Mouse (Mus musculus): ENCODE data around the gene Bche.

The Bche gene

DNA sequence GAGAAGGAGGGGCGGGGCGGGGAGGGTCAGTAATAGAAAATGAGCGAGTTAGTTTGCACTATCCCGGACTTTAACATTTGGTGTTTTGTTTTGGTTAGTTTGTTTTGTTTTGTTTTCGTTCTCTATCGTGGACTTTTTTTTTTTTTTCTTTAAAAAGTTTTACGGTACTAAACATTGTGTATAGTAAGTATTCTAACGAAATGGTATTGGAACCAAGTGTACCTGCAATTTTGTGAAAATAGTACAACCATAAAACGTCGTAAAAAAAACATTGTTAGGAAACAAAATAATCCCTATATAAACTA lies at the start of gene Bche:
Gene Bche (minus strand): TSS at position 6 of the 305 bp plus-strand sequence.
- no peak for DNase-seq (ENCODE audit: low spot score in 2 of 2)

DNA sequence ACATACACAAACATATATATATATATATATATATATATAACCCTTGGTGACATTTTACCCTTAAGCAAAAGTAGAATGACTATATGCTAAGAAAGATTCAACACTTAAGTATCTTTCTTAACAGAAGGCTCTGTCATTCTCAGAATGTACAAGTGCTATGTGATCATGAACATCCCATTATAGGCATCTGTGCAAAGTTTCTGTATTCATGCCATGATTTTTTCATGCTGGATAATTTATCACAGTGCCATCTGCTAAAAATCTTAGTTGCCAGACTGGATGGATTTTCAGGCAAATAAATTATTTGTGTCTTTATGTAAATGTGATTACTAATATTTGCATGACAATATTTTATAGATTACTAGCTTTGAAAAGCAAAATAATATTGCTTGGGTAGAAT lies 33.8 kb upstream of the Bche start:
- DNase-seq (ENCODE audit: low spot score in 2 of 2): no peak

DNA sequence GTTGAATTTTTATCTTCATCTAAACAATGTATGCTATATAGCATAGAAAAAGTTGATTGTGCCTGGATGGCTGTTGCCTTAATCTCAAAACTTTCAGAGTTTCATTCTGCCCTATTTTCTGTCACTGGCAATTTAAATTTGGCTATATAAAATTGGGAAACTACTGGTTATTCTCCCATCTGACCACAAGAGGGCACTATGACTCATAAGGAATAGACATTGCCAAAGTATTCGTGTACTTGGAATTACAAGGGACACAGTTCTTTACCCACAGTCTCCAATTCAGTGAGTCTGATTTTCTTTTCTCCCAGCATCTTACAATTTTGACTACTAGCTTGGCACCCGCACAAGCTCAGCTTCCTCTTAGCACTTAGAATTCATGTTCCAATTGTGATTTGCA lies 23.5 kb upstream of the Bche start:
- no peak for DNase-seq (ENCODE audit: low spot score in 2 of 2)

DNA sequence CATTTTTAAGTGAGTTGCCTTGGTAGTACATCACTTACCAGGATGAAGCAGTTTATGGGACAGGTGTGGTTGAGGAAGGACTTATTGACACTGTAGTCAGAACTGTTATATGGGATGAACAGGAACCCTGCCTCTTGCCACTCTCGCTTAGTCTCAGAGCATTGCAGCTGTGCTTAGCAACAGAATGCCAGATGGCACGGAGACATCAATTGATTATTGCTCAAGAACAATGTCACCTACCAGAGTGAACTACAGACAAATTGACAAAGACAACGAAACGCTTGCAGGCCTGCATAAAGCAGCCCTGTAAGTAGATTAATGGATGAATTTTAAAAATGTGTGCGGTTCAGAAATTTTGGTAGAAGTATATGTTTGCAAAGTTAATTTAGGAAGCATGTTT lies 21.3 kb upstream of the Bche start:
- DNase-seq (ENCODE audit: low spot score in 2 of 2): no peak

DNA sequence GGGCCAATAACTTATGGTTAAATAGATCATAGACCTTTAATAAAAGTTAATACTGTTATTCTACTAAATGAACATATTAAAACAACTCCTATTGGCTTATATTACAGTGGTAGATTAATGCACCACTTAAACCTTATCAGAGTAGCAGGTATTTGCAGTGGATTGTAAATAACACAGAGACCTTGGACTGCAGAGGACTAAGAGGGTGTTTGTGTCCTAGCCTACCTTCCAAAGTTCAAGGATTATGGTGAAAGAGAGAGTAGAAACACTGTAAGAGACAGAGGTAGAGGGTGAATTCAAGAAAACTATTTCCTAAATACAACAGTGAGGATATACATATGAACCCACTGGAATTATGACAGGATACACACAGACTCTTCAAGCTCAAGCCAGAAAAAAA lies 17.5 kb upstream of the Bche start:
- no peak for DNase-seq (ENCODE audit: low spot score in 2 of 2)

DNA sequence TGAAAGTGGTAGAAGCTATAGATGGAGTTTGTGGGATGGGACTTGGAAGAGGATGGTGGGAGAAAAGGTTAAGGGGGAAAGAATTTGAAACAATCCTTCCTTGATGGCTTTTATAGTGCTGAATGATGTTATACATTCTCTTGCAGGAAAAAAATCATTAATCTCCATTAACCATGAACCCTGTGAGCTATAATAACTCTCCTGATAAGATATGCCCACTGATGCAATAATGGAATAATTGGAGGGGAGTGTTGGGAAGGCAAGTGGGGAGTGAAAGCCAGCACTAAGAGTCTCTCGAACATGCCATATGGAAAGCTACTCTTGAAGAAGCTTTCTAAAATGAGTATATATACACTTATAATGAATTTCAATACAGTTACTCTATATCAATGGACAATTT lies 16.7 kb upstream of the Bche start:
- no peak for DNase-seq (ENCODE audit: low spot score in 2 of 2)

DNA sequence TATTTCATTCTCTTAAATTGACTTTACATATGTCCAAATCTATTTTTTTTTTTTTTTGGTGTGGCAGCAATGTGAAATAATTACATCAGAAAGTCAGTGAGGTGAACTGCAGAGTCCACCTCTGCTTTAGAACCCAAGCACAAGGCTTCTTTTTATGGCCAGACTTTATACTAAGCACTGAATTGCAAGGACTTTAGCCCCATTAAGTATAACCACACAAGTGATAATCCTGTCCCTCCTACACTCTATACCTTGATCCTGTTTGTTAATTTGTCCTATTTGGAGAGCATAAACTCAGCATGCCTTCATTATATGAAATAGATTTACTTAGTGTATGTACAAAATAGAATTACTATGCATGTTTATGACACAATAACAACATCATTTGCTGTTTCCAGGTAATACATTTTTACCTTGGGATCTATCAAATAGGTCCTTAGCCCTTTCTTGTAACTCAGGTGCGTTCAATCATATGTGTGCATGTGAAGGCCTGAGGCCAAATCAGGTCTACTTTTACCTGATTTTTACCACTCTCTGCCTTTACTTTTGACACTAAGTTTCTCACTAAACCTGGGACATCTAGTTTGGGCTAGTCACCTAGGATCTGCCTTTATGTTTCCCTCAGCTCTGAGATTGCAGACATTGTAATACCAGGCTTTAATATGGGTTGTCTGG lies 9.5 kb upstream of the Bche start:
- no peak for DNase-seq (ENCODE audit: low spot score in 2 of 2)

DNA sequence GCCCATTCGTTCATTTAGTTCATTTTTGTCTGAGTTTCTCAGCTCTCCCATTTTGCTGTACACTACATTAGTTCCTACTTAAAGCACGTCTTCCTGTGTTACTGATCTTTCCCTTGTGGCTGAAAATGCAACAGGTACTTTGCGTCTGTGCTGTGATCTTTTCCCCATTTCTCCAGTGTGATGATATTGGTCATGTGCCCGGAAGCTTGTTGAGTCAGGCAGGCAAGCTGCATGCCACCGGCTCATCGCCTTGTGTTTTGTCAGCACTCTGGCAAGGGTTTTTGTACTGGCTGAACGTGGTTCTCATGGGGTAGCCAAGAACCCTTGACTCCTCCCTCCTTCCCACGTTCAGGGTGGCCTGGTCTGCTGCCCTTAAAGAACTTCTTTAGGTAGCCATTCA lies 1.7 kb upstream of the Bche start:
- DNase-seq (ENCODE audit: low spot score in 2 of 2): peak in 1 of 2 experiments; percentile 3

DNA sequence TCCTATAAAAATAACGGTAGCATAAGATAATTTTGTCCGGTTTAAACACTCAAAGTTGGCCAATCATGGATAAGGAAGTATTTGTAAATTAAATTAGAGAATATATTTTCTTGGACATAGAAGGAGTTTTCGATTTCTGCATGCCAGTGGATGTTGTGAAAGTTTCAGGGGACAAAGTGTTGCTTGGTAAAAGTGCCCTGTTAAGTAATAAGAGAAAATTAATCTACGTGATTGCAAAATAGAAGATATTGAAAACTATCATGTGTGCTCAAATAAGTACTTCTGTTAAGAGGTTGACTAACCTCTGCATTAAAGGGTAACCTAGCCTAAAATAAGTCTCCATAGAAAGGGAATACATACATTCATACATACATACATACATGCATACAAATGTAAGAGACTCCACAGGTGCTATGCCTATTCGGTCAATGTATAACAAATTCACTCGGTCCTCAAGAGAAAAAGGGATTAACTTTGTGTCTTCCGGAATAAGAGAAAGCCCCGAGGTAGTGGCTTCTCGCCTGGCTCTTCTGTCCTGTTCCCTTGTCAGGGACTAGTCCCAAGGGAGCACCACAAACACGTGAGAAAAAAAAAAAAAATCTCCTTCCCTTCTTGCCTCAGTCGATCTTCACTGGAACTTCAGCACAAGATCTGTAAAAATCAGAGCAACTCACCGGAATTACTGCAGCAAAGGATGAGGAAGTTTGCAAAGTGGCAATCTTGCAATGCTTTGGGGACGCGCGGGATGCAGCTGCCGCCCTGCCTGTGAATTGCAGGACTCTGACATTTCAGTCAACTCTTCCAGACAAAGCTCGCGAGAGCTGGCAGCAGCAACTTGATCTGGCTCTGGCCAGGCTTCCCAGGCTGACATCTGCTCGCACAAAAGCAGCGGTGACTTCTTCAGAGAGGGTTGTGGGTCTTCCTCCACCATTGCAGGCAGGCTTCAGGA lies 480 bp downstream of the Bche start:
- DNase-seq (ENCODE audit: low spot score in 2 of 2): peak; percentile 23 to 63

DNA sequence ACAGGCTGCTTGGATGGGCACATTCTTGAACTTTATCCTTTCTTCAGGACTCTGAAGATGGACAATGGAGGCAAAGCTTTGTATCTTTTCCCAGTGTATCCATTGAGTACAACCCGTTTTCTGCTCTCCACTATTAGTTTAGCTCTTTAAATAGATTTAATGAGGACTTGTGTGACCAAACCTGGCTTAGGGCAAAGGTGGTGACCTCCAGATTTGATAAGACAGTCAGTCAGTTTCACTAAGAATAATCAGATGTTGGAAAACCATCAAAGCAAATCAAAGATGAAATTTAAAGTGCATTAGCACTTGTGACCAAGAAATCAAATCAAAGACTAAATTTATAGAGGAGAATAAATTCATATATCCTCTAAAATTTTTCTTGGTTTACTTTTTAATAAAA lies 1.7 kb downstream of the Bche start:
- no peak for DNase-seq (ENCODE audit: low spot score in 2 of 2)

DNA sequence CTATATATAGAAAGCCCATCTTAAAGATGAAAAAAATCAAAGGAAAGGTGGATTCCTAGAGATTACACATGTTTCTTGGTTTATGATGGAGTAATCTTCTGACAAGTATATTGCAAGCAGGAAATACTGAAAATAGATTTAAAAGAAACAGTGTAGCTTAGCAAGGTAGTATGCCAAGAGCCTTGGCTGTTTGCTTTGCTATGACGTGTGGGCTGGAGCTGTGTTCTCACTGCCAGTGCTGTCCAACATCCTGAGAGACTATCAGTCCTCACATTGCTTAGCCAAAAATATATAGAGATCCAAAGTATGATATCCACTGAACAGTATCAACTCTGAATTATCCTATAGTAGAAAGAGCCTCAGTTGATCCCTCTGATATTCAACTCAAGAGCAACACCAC lies 9.3 kb downstream of the Bche start:
- DNase-seq (ENCODE audit: low spot score in 2 of 2): no peak

DNA sequence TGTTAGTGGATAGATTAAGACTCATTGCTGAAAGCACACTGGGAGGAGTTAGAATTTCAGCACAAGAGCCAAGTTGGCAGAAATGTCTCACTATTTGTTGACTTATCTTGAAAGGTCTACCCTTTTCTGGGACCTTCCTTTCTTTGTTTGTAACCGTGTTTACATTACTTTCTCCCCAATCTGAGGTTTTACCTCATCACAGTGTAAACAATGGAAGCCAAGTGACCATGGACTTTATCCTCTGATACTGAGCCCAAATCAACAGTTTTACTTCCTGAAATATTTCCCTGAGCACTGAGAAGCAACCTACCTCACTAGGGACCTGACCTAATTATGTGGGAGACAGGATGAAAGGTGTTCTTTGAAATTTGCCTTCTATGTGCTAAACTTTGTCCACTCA lies 34.9 kb downstream of the Bche start:
- DNase-seq (ENCODE audit: low spot score in 2 of 2): no peak

DNA sequence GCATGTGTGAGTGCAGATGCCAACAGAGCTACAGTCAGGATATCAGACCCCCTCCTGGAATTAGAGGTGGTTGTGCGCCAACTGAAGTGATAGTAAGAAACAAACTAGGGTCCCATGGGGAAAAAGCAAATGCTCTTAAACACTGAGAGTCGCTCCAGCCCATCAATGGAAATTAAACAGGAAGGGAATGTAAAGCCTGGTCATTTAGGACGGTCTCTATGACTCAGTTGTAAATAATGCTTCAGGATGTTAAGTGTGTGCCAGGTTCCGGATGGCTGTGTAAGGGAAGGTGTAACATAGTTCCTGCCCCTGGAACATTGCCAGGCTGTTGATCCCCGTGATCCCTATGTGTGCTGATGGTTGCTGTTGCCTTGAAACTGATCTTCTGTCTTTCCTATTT lies 40.0 kb downstream of the Bche start:
- DNase-seq (ENCODE audit: low spot score in 2 of 2): no peak

DNA sequence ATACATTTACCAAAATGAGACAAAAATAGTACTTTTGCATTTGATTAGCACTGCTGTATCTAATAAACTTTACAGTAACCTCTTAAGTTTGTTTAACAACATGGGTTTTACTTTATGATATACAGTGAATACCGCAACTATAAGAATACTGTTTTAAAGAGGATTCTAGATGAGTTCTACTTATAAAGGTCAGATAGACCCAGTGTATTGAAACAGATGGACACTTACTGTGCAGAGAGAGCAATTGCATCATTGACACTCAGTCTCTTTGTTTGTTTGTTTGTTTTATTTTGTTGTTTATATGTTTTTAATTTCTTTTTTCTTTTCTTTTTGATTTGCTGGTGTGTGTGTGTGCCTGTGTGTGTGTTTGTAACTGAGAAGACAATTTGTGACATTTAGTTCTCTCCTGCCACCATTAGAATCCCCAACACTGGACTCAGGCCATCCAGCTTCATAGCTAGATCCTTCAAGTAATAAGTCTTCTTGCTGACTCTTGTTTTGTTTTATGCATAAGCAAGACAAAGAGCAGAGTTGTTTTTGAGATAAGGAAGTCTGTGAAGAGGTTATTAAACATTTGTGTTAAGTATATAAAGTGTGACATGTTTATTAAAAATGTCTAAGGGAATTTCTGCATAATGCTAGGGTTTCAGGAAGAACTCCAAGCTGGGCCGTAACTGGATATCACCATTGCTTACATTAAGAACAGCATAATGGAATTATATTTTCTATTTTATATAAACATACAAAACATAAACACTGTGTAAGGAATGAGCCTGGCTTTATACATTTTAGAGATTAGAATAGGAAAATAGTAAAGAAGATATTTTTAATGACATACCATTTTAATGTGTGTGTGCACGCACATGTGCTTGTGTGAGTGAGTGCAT lies 40.7 kb downstream of the Bche start:
- DNase-seq (ENCODE audit: low spot score in 2 of 2): no peak

DNA sequence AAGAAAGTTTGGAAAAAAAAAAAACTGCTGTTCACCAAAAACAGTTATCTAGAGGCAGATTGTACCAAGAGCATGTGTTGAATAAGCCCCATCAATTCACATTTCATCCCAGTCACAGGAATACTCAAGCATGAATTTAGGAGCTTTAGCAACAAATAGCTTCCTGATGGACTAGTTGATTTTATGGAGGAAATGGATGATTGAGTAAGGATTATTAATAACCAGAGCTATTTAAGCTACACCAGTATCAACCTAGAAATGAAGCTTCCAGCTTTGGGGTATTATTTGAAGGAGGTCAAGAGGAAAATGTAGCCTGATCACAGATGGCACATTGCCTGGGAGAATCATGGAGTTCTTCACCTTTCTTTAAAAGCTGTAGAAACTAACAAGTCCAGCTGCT lies 57.9 kb downstream of the Bche start:
- no peak for DNase-seq (ENCODE audit: low spot score in 2 of 2)

DNA sequence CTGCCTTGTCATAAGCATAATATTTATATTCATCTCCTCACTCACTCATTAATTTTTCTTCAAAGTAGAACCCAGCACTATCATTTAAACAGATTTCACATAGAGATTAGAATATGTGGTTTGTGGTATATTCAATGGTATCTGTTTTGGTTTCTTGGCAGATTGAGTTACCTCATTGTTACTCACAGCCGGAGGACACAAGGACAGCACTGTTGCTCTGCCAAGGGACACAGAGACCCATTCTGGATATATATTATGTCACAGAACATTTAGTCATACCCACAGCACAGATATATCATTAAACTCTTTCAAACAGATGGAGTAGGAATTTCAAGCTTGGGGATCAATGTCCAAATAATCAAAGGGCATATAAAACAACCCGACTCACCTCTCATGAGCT lies 61.2 kb downstream of the Bche start:
- no peak for DNase-seq (ENCODE audit: low spot score in 2 of 2)

DNA sequence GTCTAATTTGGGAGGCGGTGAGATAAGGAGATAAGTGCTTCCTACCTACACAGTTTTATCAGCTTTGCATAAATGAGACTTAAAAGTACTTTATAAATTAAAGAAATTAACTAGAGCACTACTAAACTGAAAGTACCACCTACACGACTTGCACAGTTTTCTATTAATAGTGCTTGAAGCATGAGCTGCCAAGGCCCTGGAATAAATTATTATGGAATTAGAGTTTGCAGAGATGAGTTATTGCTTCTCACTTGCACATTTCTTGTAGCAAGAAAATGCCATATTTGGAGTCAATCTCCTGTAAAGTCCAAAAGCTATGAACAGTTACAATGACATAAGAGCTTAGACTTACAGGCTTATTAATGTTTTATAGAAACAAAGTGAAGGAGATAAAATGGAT lies 96.8 kb downstream of the Bche start:
- no peak for DNase-seq (ENCODE audit: low spot score in 2 of 2)

DNA sequence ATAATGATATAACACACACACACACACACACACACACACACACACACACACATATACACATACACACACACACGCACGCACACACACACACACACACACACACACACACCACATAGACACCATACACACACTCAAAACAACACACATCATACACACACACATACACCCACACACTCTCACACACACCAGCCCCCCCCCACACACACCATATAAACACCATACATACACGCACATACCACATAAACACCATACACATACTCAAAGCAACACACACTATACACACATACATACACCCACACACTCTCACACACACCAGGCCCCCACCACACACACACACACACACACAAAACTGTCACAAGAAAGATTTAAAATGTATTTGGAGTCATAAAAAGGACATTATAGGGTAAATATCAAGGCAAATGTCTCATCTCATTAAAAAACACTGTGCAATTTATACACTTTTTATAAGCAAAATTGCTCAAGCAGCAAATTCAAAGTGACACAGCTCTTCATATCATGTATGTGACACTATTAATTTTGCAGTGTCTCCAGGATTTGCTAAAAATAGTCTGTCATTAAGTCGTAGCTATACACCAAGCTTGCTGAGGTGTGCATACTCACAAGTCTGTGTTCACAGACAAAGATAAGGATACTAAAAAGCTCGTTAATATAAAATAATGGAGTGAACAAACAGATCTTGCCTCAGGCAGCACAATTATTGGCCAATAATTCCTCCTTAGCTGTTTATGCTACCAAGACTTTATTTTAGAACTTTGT lies 116.3 kb downstream of the Bche start:
- DNase-seq (ENCODE audit: low spot score in 2 of 2): no peak

Data from cerebellum, postnatal 4 days (tissue).